Mouse (Mus musculus) thymus, adult 2 months (tissue): ENCODE data around the gene Syt14. TPM values are rescaled to one million over a fixed set of nuclear protein-coding genes. Genes with fewer than 3 reads are reported as not detected.
A peak's percentile ranks its signal among the peaks of the same experiment; 100 is the strongest.

Experiments used
- DNase-seq: peaks from one replicate; pipeline ENCODE4 v3.0.0; 2021
- H3K27ac ChIP-seq: fragments of 200-500 bp; 2 replicates; pipeline ENCODE4 v1.5.1; 2012; ENCODE audit warnings: low read length, control low read depth; ENCODE audit not compliant: control insufficient read depth, insufficient read depth
- H3K27me3 ChIP-seq: fragments of 200-500 bp; 2 replicates; pipeline ENCODE4 v1.6.1; 2012; ENCODE audit warnings: mild to moderate bottlenecking, low read length, moderate library complexity, mixed read lengths; ENCODE audit not compliant: control insufficient read depth, insufficient read depth
- H3K36me3 ChIP-seq: fragments of 200-500 bp; 2 replicates; pipeline ENCODE4 v1.6.1; 2012; ENCODE audit warnings: mild to moderate bottlenecking, low read length, moderate library complexity; ENCODE audit not compliant: control insufficient read depth, insufficient read depth
- H3K4me1 ChIP-seq: fragments of 200-500 bp; replicated peaks from 2 replicates; pipeline ENCODE4 v1.6.1; 2012; ENCODE audit warnings: low read length; ENCODE audit not compliant: control insufficient read depth, insufficient read depth
- H3K4me3 ChIP-seq: fragments of 200-500 bp; 2 replicates; pipeline ENCODE4 v1.5.1; 2012; ENCODE audit warnings: mild to moderate bottlenecking, low read length, control low read depth, moderate library complexity; ENCODE audit not compliant: control insufficient read depth, insufficient read depth
- CTCF ChIP-seq: fragments of 200-500 bp; IDR thresholded peaks from 2 replicates; pipeline ENCODE4 v1.5.1; 2012; ENCODE audit warnings: mild to moderate bottlenecking, control low read depth, low read length, moderate library complexity, borderline replicate concordance; ENCODE audit not compliant: control insufficient read depth, poor library complexity, insufficient read depth; ENCODE audit errors: extremely low read depth
- POLR2A ChIP-seq: fragments of 200-500 bp; IDR thresholded peaks from 2 replicates; pipeline ENCODE4 v1.6.1; 2012; ENCODE audit warnings: mild to moderate bottlenecking, low read length, control low read depth, moderate library complexity; ENCODE audit not compliant: control insufficient read depth, poor library complexity, insufficient read depth; ENCODE audit errors: extremely low read depth
- WGBS: fragments of 180-500 bp; shearing (Covaris S2); methylation state at CpG from one replicate; pipeline ENCODE4 v1.1.7; 2018; 5-methylcytosine and 5-hydroxymethylcytosine counted together
- polyA plus RNA-seq: library from polyadenylated mRNA; depleted of rRNA; stranded (reverse); fragments of >200 nt; gene quantifications from 2 replicates; pipeline ENCODE4 v1.2.3, GENCODE M21; 2012

Gene Syt14
- polyA plus RNA-seq, 1 experiment = 0.97 TPM

- no peaks in the 10 kb centered on the region; the same call in 1 of the 2 replicates for H3K4me1 ChIP-seq
- no peak overlapping the region for H3K4me3 ChIP-seq
- no peak overlapping the region for H3K27ac ChIP-seq
- no peaks in the 10 kb centered on the region for H3K27me3 ChIP-seq
- no peaks in the 10 kb centered on the region for H3K36me3 ChIP-seq
- no peak for TF ChIP-seq CTCF
- no peak for TF ChIP-seq POLR2A
- no peak for DNase-seq
- 30% methylated on average over 5 of the region's 5 CpGs for WGBS
Measured at GRCm38 (mm10) chr1:193054401-193054800, 18.8 kb upstream of the Syt14 start.

GRCm38 (mm10) chr1:193053065-193053464 lies 17.5 kb upstream of the Syt14 start:
- no peaks in the 10 kb centered on the region for H3K27me3 ChIP-seq
- no peak for DNase-seq
- no peak overlapping the region for H3K27ac ChIP-seq
- H3K4me3 ChIP-seq = no peak overlapping the region
- H3K36me3 ChIP-seq = no peaks in the 10 kb centered on the region
- TF ChIP-seq POLR2A (no peak), CTCF (no peak)
- no peaks in the 10 kb centered on the region; the same call in 1 of the 2 replicates for H3K4me1 ChIP-seq
- WGBS = 90% methylated on average over 5 of the region's 5 CpGs

- TF ChIP-seq CTCF = no peak
- TF ChIP-seq POLR2A = no peak
- Histone ChIP-seq H3K27me3 (no peaks in the 10 kb centered on the region), H3K36me3 (no peaks in the 10 kb centered on the region), H3K4me3 (no peak overlapping the region), H3K4me1 (no peaks in the 10 kb centered on the region), H3K27ac (no peak overlapping the region)
- no peak for DNase-seq
- WGBS = 92% methylated on average over 4 of the region's 4 CpGs
Measured at GRCm38 (mm10) chr1:193047616-193048015, 12.0 kb upstream of the Syt14 start.

- TF ChIP-seq CTCF (no peak), POLR2A (no peak)
- 83% methylated on average over 3 of the region's 3 CpGs for WGBS
Measured at GRCm38 (mm10) chr1:193042760-193043295, 7.3 kb upstream of the Syt14 start.

GRCm38 (mm10) chr1:193034951-193035370 lies 614 bp downstream of the Syt14 start:
- 14% methylated on average over 19 of the region's 19 CpGs for WGBS
- Histone ChIP-seq H3K36me3 (no peaks in the 10 kb centered on the region), H3K27ac (no peak overlapping the region), H3K4me1 (peaks cover 14% of the 10 kb centered on the region), H3K4me3 (peak overlapping the region; percentile 47), H3K27me3 (no peaks in the 10 kb centered on the region)
- TF ChIP-seq POLR2A = no peak
- TF ChIP-seq CTCF = no peak
- no peak for DNase-seq

More at GRCm38 (mm10) chr1:193042760-193043295, 7.3 kb upstream of the Syt14 start:
- H3K4me3 ChIP-seq = no peak overlapping the region
- no peak for DNase-seq
- H3K27me3 ChIP-seq = no peaks in the 10 kb centered on the region
- no peaks in the 10 kb centered on the region for H3K36me3 ChIP-seq
- H3K27ac ChIP-seq = no peak overlapping the region
- no peaks in the 10 kb centered on the region for H3K4me1 ChIP-seq

- H3K4me3 ChIP-seq = no peak overlapping the region
- H3K27ac ChIP-seq = no peak overlapping the region
- no peak for TF ChIP-seq CTCF
- TF ChIP-seq POLR2A = no peak
- H3K27me3 ChIP-seq = no peaks in the 10 kb centered on the region
- no peaks in the 10 kb centered on the region for H3K4me1 ChIP-seq
- no peak for DNase-seq
- H3K36me3 ChIP-seq = no peaks in the 10 kb centered on the region
- WGBS = 94% methylated on average over 1 of the region's 1 CpGs
Measured at GRCm38 (mm10) chr1:193024311-193024710, 11.3 kb downstream of the Syt14 start.

- TF ChIP-seq POLR2A = no peak
- no peak for TF ChIP-seq CTCF
- WGBS = 94% methylated on average over 2 of the region's 2 CpGs
- Histone ChIP-seq H3K4me3 (no peak overlapping the region), H3K27ac (no peak overlapping the region), H3K27me3 (no peaks in the 10 kb centered on the region), H3K4me1 (no peaks in the 10 kb centered on the region), H3K36me3 (no peaks in the 10 kb centered on the region)
- DNase-seq = no peak
Measured at GRCm38 (mm10) chr1:193012351-193012750, 23.2 kb downstream of the Syt14 start.
